Mouse (Mus musculus) CH12.LX (cell line): Measurements from ENCODE around the gene Spink4.

Source experiments
- POLR2A ChIP-seq: IDR thresholded peaks from 2 replicates; pipeline ENCODE4 v1.6.1; 2011; ENCODE audit warnings: low read depth, mild to moderate bottlenecking, improper control_type of control experiment, low read length
- RAD21 ChIP-seq: IDR thresholded peaks from 2 replicates; pipeline ENCODE4 v1.6.1; 2011; ENCODE audit warnings: low read depth, mild to moderate bottlenecking, low read length, improper control_type of control experiment, moderate library complexity

- no peak for TF ChIP-seq POLR2A
- TF ChIP-seq RAD21, result no peak
These were observed 35.3 kb upstream of the Spink4 start for GRCm38 (mm10) chr4:40884282-40885165.
